Mouse (Mus musculus): ENCODE results near the gene Igf2bp1.
A peak's percentile ranks its signal among the peaks of the same experiment; 100 is the strongest.
"Not testable (repeated sequence)": the region's sequence is repeated elsewhere in the genome, so short reads cannot be mapped to it uniquely, and the experiment has no call there.

Gene Igf2bp1

GRCm38 (mm10) chr11:95959152-95959551, 46.6 kb downstream of the Igf2bp1 start:
- DNase-seq (ENCODE audit: low spot score), result no peak

GRCm38 (mm10) chr11:95958251-95958650, 47.5 kb downstream of the Igf2bp1 start:
- DNase-seq (ENCODE audit: low spot score), result no peak

GRCm38 (mm10) chr11:95957407-95957806, 48.3 kb downstream of the Igf2bp1 start:
- DNase-seq (ENCODE audit: low spot score), result no peak

- no peak for DNase-seq (ENCODE audit: low spot score)
Observed at GRCm38 (mm10) chr11:95953313-95953712, 52.4 kb downstream of the Igf2bp1 start.

GRCm38 (mm10) chr11:95945838-95946472, 59.8 kb downstream of the Igf2bp1 start:
- DNase-seq (ENCODE audit: low spot score), result no peak

GRCm38 (mm10) chr11:95939828-95940507, 65.8 kb downstream of the Igf2bp1 start:
- peak; percentile 64 for DNase-seq (ENCODE audit: low spot score)

GRCm38 (mm10) chr11:95936409-95936808, 69.3 kb downstream of the Igf2bp1 start:
- no peak for DNase-seq (ENCODE audit: low spot score)

- not testable (repeated sequence) for DNase-seq (ENCODE audit: low spot score)
Observed at GRCm38 (mm10) chr11:95932168-95932567, 73.6 kb downstream of the Igf2bp1 start.

- no peak for DNase-seq (ENCODE audit: low spot score)
Observed at GRCm38 (mm10) chr11:95926398-95926797, 79.3 kb downstream of the Igf2bp1 start.

GRCm38 (mm10) chr11:95925976-95926375, 79.8 kb downstream of the Igf2bp1 start:
- DNase-seq (ENCODE audit: low spot score), result no peak

GRCm38 (mm10) chr11:95924215-95924614, 81.5 kb downstream of the Igf2bp1 start:
- no peak for DNase-seq (ENCODE audit: low spot score)

GRCm38 (mm10) chr11:95923477-95923876, 82.3 kb downstream of the Igf2bp1 start:
- not testable (repeated sequence) for DNase-seq (ENCODE audit: low spot score)

- peak; percentile 78 for DNase-seq (ENCODE audit: low spot score)
Observed at GRCm38 (mm10) chr11:95921991-95922621, 83.6 kb downstream of the Igf2bp1 start.

GRCm38 (mm10) chr11:95916426-95916825, 89.3 kb downstream of the Igf2bp1 start:
- no peak for DNase-seq (ENCODE audit: low spot score)

GRCm38 (mm10) chr11:95915006-95915710, 90.6 kb downstream of the Igf2bp1 start:
- DNase-seq (ENCODE audit: low spot score), result peak; percentile 53

GRCm38 (mm10) chr11:95914571-95914991, 91.2 kb downstream of the Igf2bp1 start, which contains the start of gene B4galnt2:
TSS of gene B4galnt2 (minus strand) at chr11:95914891.
- peak; percentile 76 for DNase-seq (ENCODE audit: low spot score)

- no peak for DNase-seq (ENCODE audit: low spot score)
Observed at GRCm38 (mm10) chr11:95913959-95914566, 91.7 kb downstream of the Igf2bp1 start.

- peak; percentile 79 for DNase-seq (ENCODE audit: low spot score)
Observed at GRCm38 (mm10) chr11:95911579-95911978, 94.2 kb downstream of the Igf2bp1 start.

GRCm38 (mm10) chr11:95907805-95908524, 97.8 kb downstream of the Igf2bp1 start:
- no peak for DNase-seq (ENCODE audit: low spot score)

Measured in yolk sac, embryonic 10.5 days (tissue).